Mouse (Mus musculus) hematopoietic stem cell, adult 5-6 weeks (primary cell): ENCODE data around the gene Fam107a. TPM values are rescaled to one million over a fixed set of nuclear protein-coding genes. Genes with fewer than 3 reads are reported as not detected.
A peak's percentile ranks its signal among the peaks of the same experiment; 100 is the strongest.

ENCODE experiments used
- ATAC-seq, 2 experiments: fragments of 125-278 bp in 1 of 2; replicated peaks in 1 of 2; 2 replicates each; pipeline ENCODE4 v1.8.0; 2016 to 2017; ENCODE audit warnings: inconsistent platforms in 2 of 2, mild to moderate bottlenecking in 2 of 2, moderate number of reproducible peaks in 2 of 2, low read depth in 1 of 2, moderate TSS enrichment in 1 of 2; ENCODE audit not compliant: low FRiP score in 2 of 2, poor library complexity in 2 of 2, severe bottlenecking in 2 of 2, insufficient read depth in 1 of 2, low TSS enrichment in 1 of 2
- total RNA-seq: library from RNA; stranded (forward); fragments of 172-1452, 232-1000 nt; gene quantifications from 2 replicates; pipeline ENCODE4 v1.2.3, GENCODE M21; 2017

Gene Fam107a
- total RNA-seq, 1 experiment from 2014 or later: not detected

- no peak for ATAC-seq
Observed at GRCm38 (mm10) chr14:8327371-8327770, 9.5 kb upstream of the Fam107a start.

GRCm38 (mm10) chr14:8326961-8327360 is 9.1 kb upstream of the Fam107a start:
- ATAC-seq: no peak

- no peak for ATAC-seq
Observed at GRCm38 (mm10) chr14:8325746-8326145, 7.9 kb upstream of the Fam107a start.

GRCm38 (mm10) chr14:8320528-8320927 is 2.7 kb upstream of the Fam107a start:
- ATAC-seq: no peak

GRCm38 (mm10) chr14:8316366-8317193 is 1.2 kb downstream of the Fam107a start:
- 0 out of 4 replicates have a peak, but pooled peaks of 1 of the 2 experiments have one; percentile 38 for ATAC-seq

GRCm38 (mm10) chr14:8315169-8315568 is 2.7 kb downstream of the Fam107a start:
- ATAC-seq: no peak

- peak in 1 of 2 experiments; percentile 49; a peak in 1 of 4 replicates for ATAC-seq
Observed at GRCm38 (mm10) chr14:8314536-8314935, 3.3 kb downstream of the Fam107a start.

- ATAC-seq: no peak
Observed at GRCm38 (mm10) chr14:8313877-8314276, 3.9 kb downstream of the Fam107a start.

GRCm38 (mm10) chr14:8309621-8310141 is 8.1 kb downstream of the Fam107a start:
- ATAC-seq: no peak

- ATAC-seq: no peak
Observed at GRCm38 (mm10) chr14:8308650-8309049, 9.2 kb downstream of the Fam107a start.

GRCm38 (mm10) chr14:8306884-8307283 is 10.9 kb downstream of the Fam107a start:
- no peak for ATAC-seq

GRCm38 (mm10) chr14:8305014-8305413 is 12.8 kb downstream of the Fam107a start:
- ATAC-seq: no peak

GRCm38 (mm10) chr14:8304082-8304481 is 13.7 kb downstream of the Fam107a start:
- ATAC-seq: no peak

GRCm38 (mm10) chr14:8302687-8303086 is 15.1 kb downstream of the Fam107a start:
- ATAC-seq: no peak

- ATAC-seq: peak in 1 of 2 experiments; percentile 67; a peak in 2 of 4 replicates
Observed at GRCm38 (mm10) chr14:8300281-8300680, 17.5 kb downstream of the Fam107a start.

GRCm38 (mm10) chr14:8297889-8298293 is 19.9 kb downstream of the Fam107a start:
- ATAC-seq: peak in 1 of 2 experiments; percentile 17; a peak in 1 of 4 replicates

- no peak for ATAC-seq
Observed at GRCm38 (mm10) chr14:8294257-8294656, 23.6 kb downstream of the Fam107a start.

- ATAC-seq: peak; percentile 100
Observed at GRCm38 (mm10) chr14:8286595-8286994, 31.2 kb downstream of the Fam107a start.

GRCm38 (mm10) chr14:8283784-8284183 is 34.0 kb downstream of the Fam107a start:
- no peak for ATAC-seq
